Mouse (Mus musculus): ENCODE results near the gene Mrpl24.

Gene Mrpl24

GRCm38 (mm10) chr3:87910573-87911141 is 8.6 kb upstream of the Mrpl24 start:
- peak; percentile 78 for DNase-seq (ENCODE audit: low spot score)

- DNase-seq (ENCODE audit: low spot score): no peak
These were observed 5.8 kb upstream of the Mrpl24 start for GRCm38 (mm10) chr3:87913491-87913890.

- DNase-seq (ENCODE audit: low spot score): no peak
These were observed 5.4 kb upstream of the Mrpl24 start for GRCm38 (mm10) chr3:87913891-87914290.

DNA sequence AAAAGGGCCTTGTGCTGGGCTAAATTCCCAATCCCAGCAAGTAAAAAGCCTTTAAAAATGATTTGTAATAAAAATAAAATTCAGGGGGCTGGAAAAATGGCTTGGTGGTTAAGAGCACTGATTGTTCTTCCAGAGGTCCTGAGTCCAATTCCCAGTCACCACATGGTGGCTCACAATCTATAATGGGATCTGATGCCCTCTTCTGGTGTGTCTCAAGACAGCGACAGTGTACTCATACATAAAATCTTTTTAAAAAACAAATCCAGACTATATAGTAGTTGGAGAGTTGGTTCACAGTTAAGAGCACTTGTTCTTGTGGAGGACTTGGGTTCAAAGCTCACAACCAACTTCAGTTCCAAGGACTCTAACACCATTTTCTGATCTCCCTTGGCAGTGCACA is 2.3 kb upstream of the Mrpl24 start:
- no peak for DNase-seq (ENCODE audit: low spot score)

DNA sequence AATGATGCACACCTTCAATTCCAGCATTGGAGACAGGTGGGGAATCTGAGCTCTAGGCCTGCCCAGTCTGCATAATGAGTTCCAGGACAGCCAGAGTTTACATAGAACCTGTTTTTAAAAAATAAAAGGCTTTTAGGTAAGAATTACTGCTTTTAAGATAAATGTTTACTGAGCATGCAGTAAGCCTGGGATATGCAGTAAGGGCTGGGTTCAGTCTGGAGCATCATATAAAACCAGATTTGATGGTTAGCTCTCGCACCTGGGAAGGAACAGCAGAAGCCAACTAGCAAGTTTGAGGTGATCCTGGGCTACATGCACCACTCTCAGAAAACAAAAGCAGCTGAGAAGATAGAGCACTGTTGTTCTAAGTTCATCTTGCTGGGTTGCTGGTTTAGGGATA is 755 bp upstream of the Mrpl24 start:
- no peak for DNase-seq (ENCODE audit: low spot score)

GRCm38 (mm10) chr3:87920270-87920943 is 1.1 kb downstream of the Mrpl24 start:
- DNase-seq (ENCODE audit: low spot score): no peak

GRCm38 (mm10) chr3:87924996-87925395 is 5.7 kb downstream of the Mrpl24 start:
- no peak for DNase-seq (ENCODE audit: low spot score)

GRCm38 (mm10) chr3:87927452-87927851 is 8.1 kb downstream of the Mrpl24 start:
- DNase-seq (ENCODE audit: low spot score): no peak

DNA sequence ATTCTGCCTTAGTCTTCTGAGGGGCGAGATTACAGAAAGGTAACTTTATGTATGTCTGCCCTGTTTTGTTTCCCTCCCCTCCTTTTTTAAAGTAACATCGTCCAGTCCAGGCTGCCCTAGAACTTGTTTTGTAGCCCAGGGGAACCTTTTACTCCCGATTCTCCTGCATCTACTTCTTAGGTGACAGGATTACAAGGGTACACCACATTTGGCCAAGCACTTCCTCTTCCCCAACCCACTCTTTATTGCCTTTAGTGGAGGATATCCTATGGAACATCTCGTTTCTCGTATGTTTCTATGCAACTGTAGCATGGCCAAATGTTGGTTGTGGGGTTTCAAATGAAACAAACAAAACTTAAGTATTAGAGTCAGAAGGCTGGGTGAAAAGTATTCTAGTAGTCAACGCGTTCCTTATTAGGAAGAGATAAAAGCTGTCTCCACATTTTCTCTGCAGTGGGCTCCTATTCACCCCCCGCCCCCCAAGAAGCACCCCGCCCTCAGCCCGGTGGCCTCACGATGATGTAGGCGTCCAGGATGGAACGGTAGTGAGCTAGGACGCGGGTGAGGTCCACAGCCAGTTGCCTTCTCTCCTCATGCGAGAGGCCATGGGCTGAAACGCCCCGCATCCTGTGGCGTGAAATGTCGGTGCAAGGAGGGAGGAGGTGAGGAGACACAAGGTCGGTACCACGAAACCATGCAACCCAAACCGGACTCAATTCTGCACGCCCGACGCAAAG is 10.2 kb downstream of the Mrpl24 start:
- DNase-seq (ENCODE audit: low spot score): no peak

- DNase-seq (ENCODE audit: low spot score): peak; percentile 92
These were observed 10.9 kb downstream of the Mrpl24 start, which contains the start of the genes Isg20l2 and Rrnad1 for GRCm38 (mm10) chr3:87930078-87930795. Gene Isg20l2, plus strand, starts transcription at chr3:87930314. Gene Rrnad1, minus strand, starts transcription at chr3:87930717.

- DNase-seq (ENCODE audit: low spot score): no peak
These were observed 14.7 kb downstream of the Mrpl24 start for GRCm38 (mm10) chr3:87934026-87934425.

- DNase-seq (ENCODE audit: low spot score): no peak
These were observed 15.2 kb downstream of the Mrpl24 start for GRCm38 (mm10) chr3:87934501-87934900.

- no peak for DNase-seq (ENCODE audit: low spot score)
These were observed 15.9 kb downstream of the Mrpl24 start for GRCm38 (mm10) chr3:87935201-87935600.

DNA sequence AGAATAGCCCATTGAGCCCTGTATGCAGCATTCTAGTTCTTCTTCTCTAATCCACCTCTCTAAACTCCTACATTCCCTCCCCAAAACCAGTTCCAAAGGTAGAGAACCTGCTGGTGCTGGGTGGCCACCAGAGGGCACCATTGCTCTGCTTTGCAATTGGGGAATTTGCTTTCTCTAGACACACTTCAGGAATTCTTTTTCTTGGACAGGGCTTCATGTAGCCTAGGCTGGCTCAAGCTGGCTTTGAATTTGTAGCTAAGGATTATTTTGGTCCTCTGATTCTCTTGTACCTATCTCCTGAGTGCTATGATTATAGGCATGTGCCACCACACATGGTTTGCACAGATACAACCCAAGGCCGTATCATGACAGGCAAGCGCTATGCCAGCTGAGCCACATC is 16.5 kb downstream of the Mrpl24 start:
- DNase-seq (ENCODE audit: low spot score): peak; percentile 53

- no peak for DNase-seq (ENCODE audit: low spot score)
These were observed 21.3 kb downstream of the Mrpl24 start for GRCm38 (mm10) chr3:87940611-87941010.

DNA sequence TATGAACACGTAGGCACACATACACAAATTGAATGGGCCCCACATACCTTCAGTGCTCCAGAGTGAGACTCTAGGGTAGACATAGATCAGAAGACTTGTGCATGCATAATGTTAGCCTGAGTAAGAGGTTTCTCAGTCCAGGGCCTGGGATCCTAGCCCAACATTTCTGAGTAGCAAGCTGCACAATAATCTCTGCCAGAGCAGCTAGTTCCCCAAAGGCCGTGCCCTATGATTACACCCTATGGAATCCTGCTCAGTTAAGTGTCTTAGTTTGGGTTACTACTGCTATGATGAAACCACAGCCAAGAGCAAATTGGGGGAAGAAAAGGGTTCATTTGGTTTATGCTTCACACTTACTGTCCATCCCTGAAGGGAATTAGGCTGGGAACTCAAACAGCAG is 23.2 kb downstream of the Mrpl24 start:
- DNase-seq (ENCODE audit: low spot score): no peak

DNA sequence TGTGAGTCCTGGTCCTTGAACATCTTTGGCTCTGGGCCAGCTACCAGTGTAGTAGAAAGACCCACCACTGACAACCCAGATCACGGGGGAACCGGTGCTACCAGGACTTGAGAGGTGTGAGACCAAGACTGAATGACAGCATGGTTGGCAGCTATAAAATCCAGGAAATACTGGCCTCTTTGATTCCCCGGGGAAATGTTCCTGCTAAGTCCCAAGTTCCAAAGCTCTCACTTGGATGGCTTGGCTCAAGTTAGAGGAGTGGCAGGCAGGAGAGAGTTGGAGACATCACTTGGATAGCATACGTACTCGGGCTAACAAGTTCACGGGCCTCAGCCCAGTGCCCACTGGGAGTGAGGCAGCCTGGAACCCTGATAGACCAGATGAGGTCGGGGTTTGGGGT is 24.3 kb downstream of the Mrpl24 start:
- DNase-seq (ENCODE audit: low spot score): no peak

DNA sequence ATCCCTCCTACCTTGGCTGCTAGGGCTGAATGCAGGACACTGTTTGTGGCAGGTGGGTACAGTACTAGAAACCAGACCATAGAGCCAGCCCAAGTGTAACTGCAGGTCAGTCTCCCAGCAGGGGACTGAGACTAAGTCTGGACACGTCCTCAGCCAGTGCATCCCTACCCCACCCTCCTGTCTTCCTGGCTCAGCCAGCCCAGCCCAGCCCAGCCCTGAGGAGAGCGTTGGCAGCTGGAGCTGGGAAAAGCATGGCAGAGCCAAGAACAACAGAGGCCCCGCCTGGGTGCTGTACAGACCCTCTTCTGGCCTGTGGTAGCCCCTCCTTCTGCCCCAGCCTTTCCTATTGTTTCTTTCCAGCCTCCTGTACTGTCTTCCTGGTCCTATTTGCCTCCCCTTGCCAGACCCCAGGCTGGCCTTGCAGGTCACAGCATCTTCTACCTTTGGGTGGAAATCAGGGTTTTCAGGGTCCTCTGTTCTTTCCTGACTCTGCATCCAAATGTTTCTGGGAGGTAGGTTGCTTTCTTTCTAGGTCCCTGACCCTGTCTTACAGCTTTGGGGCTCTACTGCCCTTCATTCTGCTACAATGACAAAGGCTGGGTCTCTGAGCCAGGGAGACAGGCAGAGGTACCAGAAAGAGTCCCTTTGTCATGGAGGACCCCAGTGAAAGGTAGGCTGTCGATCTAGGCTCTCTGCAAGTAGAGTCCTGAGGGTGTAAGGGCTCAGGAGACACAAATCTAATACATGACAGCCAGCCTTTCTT is 25.7 kb downstream of the Mrpl24 start:
- no peak for DNase-seq (ENCODE audit: low spot score)

- no peak for DNase-seq (ENCODE audit: low spot score)
These were observed 26.7 kb downstream of the Mrpl24 start for GRCm38 (mm10) chr3:87945781-87946540.

DNA sequence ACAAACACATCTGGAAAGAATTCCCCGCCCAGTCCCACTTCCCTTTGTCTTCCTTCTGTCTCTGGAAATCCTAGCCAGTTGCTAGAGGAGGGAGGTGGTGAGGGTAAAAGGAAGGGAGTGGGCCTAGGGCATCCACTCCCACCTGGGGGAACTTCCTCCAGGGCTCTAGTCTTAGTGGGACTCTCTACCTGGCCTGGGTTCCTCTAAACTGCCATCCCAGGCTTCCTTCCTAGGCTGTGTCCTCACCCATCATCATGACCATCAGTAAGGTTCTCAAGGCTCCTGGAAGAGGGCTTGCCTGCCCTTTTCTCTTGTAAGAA is 27.2 kb downstream of the Mrpl24 start:
- DNase-seq (ENCODE audit: low spot score): no peak
